Mouse (Mus musculus): ENCODE results near the gene Gm29427. TPM values are rescaled to one million over a fixed set of nuclear protein-coding genes. Genes with fewer than 3 reads are reported as not detected.
"Not testable (repeated sequence)": the region's sequence is repeated elsewhere in the genome, so short reads cannot be mapped to it uniquely, and the experiment has no call there.

Gene Gm29427
- total RNA-seq, 4 experiments from 2014 or later: 0.29 TPM; not detected in 3

DNA sequence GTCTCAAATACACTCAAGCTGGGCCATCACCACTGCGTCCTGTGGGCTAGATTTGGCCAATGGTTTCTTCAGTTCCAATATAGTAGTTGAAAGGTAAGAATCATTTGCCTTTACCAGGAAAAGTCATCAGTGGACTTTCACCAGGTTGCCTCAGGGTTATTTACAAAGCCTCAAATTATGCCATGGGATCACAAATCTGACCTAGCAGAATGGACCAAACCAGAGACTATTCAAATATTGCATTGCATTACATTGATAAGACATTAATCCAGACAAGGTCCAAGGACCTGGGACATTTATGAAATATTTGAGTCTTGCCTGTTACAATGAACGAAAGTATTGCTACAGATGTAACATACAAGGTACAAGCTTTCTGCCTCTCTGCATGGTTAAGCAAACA, 37.0 kb downstream of the Gm29427 start:
- DNase-seq (ENCODE audit: low spot score in 2 of 2): no peak

DNA sequence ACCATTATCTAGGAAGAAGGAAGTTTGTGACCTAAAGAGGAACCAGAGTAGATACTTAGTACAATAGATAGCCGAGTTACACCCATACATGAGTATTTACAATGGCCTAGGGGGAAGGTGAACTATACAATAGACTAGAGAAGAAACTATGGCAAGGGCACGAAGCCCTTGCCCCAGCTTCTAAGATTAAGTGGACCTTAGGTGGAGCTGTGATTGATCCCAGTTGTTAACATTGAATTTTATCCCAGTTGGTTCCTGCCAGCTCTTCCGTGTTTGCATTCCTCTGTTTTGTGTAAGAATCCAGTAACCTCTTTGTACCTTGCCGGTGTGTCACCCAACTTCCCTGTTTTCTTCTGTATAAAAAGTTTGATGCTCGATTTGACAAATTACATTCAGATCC, 52.0 kb downstream of the Gm29427 start:
- DNase-seq (ENCODE audit: low spot score in 2 of 2): not testable (repeated sequence)

DNA sequence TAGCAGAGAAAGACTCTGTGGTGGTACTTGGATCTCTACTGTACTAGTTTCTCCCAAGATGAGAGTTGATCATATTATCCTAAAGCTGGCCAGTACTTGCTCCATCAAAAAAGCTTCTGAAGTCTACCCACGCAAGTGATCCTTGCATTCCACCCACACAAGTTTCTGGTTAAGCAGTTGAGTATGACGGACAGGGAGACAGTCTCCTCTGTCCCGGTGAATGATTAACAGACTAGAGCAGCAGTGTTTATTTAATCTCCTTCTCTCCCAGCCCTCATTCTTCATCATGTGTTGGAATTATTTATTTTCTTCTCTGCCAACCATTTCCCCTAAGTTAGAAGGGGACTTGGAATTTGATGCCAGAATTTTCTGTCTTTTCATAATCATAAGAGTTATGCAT, 54.1 kb downstream of the Gm29427 start, which contains the start of gene C4bp:
Gene C4bp, minus strand, starts transcription at position 179 of the 400 bp plus-strand sequence.
- DNase-seq (ENCODE audit: low spot score in 2 of 2): no peak

DNA sequence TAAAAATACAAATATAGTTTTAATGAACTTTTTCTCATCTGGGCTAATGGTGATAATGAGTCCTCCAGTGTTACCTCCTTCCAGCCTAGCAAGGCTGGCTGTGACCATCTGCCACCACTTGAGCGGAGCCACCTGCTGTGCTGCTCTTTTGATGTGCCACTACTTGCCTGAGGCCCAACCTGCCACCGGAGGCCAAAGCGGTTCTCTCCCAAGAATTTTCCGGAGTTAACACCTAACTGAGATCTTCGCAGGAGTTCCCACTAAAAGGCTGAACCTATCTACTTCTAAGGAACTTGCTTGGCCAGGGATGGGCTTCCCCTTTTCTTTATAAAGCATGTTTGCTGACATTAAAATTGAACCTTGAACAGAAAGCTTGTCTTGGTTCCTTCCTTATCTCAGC, 56.0 kb downstream of the Gm29427 start:
- not testable (repeated sequence) for DNase-seq (ENCODE audit: low spot score in 2 of 2)

DNA sequence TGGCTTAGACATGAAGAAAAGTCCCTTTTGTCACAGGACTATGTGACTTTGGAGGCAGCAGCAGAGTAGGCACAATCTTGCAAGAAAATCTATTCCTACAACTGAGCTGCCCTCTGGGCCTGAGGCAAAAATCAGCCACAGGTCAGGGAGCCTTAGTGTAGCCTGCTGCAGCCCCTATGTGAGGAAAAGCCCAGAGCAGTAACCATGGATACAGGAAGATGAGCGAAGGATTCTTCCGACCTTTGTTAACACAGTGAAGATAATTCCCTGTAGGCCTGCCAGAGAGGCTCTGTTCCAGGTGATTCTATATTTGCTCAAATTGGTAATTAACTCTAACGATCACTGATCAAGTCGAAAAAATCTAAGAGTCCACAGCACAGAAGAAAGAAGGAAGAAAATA, 71.5 kb downstream of the Gm29427 start:
- DNase-seq (ENCODE audit: low spot score in 2 of 2): no peak

DNA sequence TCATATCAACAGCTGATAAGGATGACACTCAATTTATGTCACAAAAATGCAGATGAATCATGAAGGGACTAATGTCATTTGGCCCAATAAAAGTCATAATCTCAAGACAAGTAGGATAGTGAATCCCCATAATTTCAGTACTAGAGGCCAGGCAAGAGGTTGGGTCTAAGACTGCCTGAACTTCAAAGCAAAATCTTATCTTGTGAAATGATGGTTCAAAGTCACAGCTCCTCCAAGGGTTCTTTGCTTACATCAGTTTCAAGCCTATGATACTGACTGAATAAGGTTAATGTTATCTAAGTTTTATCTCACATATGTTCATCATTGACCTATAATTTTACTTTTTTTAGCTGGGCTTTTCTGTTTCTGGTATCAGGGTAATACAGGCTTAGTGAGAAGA, 74.6 kb downstream of the Gm29427 start:
- DNase-seq (ENCODE audit: low spot score in 2 of 2): no peak

DNA sequence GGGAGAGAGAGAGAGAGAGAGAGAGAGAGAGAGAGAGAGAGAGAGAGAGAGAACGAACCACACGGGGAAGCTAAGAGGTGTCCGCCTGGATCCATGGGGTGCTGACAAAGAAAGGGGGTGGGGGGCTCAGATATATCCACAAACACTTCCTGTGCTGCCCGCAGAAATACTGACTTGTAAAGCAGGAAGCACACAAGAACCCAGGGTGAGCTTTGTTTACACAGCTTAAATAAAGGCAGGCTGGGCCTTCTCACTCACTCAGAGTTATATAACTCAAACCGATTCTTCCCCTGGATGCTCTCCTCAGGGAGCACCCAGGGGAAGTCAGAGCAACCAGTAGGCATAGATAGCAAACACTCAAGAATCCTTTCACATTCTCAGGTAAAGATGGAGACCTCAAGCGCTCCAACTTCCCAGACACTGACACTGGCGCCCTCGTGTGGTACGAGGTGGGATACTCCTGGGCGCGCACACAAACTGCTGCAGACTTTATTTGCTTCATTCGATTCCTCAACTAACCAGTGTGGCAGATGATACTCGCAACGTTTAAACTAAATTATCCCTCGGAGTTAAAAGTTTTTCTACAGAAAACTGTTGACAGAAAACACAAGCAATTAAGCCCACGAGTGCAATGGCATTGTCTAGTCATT, 81.7 kb downstream of the Gm29427 start:
- peak in 1 of 2 experiments; percentile 60 for DNase-seq (ENCODE audit: low spot score in 2 of 2)

DNA sequence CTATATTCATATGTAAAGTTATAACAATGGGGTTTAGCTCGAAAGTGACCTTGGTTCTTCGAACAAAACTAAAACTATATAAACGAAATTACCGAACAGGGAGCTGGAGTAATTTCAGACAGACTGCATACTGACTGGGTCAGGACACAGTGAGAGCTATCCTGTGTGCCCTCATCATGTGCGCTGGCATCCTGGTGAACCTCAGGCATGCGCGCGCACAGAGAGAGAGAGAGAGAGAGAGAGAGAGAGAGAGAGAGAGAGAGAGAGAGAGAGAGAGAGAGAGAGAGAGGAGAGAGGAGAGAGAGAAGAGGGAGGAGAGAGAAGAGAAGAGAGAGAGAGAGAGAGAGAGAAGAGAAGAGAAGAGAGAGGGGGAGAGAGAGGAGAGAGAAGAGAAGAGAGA, 82.3 kb downstream of the Gm29427 start:
- no peak for DNase-seq (ENCODE audit: low spot score in 2 of 2)

DNA sequence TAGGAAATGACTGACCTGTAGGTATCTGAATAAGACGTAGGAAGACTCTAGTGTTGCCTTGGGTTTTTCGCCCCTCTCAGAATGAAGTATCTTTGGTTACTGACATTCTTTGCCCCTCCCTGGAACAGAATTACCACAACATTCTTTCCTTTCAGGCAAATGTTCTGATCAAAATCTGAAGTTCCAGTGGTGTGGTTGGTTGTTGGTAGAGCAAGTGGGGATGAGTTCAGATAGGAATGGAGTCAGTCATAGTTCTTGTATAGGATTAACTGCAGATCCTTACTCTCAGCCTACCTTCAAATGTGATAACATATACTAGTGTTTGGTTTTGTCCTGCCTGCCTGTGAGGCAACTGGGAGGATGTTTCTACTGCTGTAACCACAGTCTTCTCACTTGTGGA, 86.1 kb downstream of the Gm29427 start, which contains the start of gene Zp3r:
Gene Zp3r, minus strand, starts transcription at position 101 of the 400 bp plus-strand sequence.
- no peak for DNase-seq (ENCODE audit: low spot score in 2 of 2)

Other genes starting within 250 kb of the Gm29427 start
- gene Zp3r, start 86.2 kb downstream of the Gm29427 start, total RNA-seq (2022): under 1 TPM in 1 of 4 experiments, not detected in 3; 0.18 TPM
- gene C4bp, start 54.2 kb downstream of the Gm29427 start, total RNA-seq (2022): 1 to 10 TPM in 1 of 4 experiments, under 1 TPM in 3; 0.53 to 1.2 (median 0.86) TPM
- 10 to 100 TPM; 15.4 to 19.2 (median 17.2) TPM for gene Yod1, start 1.5 kb upstream of the Gm29427 start, total RNA-seq (2022)
- 10 to 100 TPM; 46.1 to 48.5 (median 48.2) TPM for gene Pfkfb2, start 13.5 kb upstream of the Gm29427 start, total RNA-seq (2022)
- 1 to 10 TPM; 1.4 to 2.2 (median 1.5) TPM for gene AA986860, start 16.2 kb upstream of the Gm29427 start, total RNA-seq (2022)
- gene Fcamr, start 85.1 kb upstream of the Gm29427 start, total RNA-seq (2022): not detected
- gene Pigr, start 110.9 kb upstream of the Gm29427 start, total RNA-seq (2022): not detected
- not detected for gene Fcmr, start 149.9 kb upstream of the Gm29427 start, total RNA-seq (2022)
- gene Il24, start 171.7 kb upstream of the Gm29427 start, total RNA-seq (2022): not detected
- gene Il20, start 195.7 kb upstream of the Gm29427 start, total RNA-seq (2022): not detected
- not detected for gene Il19, start 224.3 kb upstream of the Gm29427 start, total RNA-seq (2022)